Mouse (Mus musculus): ENCODE measurements around the gene Zfr2.

The Zfr2 gene

GRCm38 (mm10) chr10:81289278-81289677 lies 56.3 kb downstream of the Zfr2 start:
- peak; percentile 77 for DNase-seq

- DNase-seq = peak; percentile 52
Observed at GRCm38 (mm10) chr10:81289811-81290210, 56.9 kb downstream of the Zfr2 start.

GRCm38 (mm10) chr10:81290698-81291460 lies 57.9 kb downstream of the Zfr2 start:
- DNase-seq = peak; percentile 76

- peak; percentile 61 for DNase-seq
Observed at GRCm38 (mm10) chr10:81291511-81292104, 58.7 kb downstream of the Zfr2 start, which contains the start of gene Tjp3. Gene Tjp3 (minus strand): TSS chr10:81291581.

GRCm38 (mm10) chr10:81292554-81293333 lies 59.8 kb downstream of the Zfr2 start, which contains the start of gene Pip5k1c:
Gene Pip5k1c (plus strand): TSS chr10:81292963.
- DNase-seq = peak; percentile 100

- DNase-seq = no peak
Observed at GRCm38 (mm10) chr10:81293334-81294030, 60.5 kb downstream of the Zfr2 start.

GRCm38 (mm10) chr10:81294442-81294841 lies 61.5 kb downstream of the Zfr2 start:
- peak; percentile 93 for DNase-seq

GRCm38 (mm10) chr10:81295185-81295584 lies 62.2 kb downstream of the Zfr2 start:
- peak; percentile 77 for DNase-seq

GRCm38 (mm10) chr10:81297246-81297645 lies 64.3 kb downstream of the Zfr2 start:
- no peak for DNase-seq

- DNase-seq = peak; percentile 59
Observed at GRCm38 (mm10) chr10:81297845-81298244, 64.9 kb downstream of the Zfr2 start.

GRCm38 (mm10) chr10:81298369-81299100 lies 65.6 kb downstream of the Zfr2 start:
- DNase-seq = peak; percentile 56

- DNase-seq = peak; percentile 60
Observed at GRCm38 (mm10) chr10:81299585-81300351, 66.8 kb downstream of the Zfr2 start.

- no peak for DNase-seq
Observed at GRCm38 (mm10) chr10:81300352-81300907, 67.5 kb downstream of the Zfr2 start.

GRCm38 (mm10) chr10:81301321-81301720 lies 68.4 kb downstream of the Zfr2 start:
- peak; percentile 88 for DNase-seq
